Mouse (Mus musculus): ENCODE results near the gene Srrd. TPM values are rescaled to one million over a fixed set of nuclear protein-coding genes. Genes with fewer than 3 reads are reported as not detected.
A peak's percentile ranks its signal among the peaks of the same experiment; 100 is the strongest.
"Not testable (repeated sequence)": the region's sequence is repeated elsewhere in the genome, so short reads cannot be mapped to it uniquely, and the experiment has no call there.

The Srrd gene
- polyA plus RNA-seq, 1 experiment from 2014 or later, result 45.7 TPM

DNA sequence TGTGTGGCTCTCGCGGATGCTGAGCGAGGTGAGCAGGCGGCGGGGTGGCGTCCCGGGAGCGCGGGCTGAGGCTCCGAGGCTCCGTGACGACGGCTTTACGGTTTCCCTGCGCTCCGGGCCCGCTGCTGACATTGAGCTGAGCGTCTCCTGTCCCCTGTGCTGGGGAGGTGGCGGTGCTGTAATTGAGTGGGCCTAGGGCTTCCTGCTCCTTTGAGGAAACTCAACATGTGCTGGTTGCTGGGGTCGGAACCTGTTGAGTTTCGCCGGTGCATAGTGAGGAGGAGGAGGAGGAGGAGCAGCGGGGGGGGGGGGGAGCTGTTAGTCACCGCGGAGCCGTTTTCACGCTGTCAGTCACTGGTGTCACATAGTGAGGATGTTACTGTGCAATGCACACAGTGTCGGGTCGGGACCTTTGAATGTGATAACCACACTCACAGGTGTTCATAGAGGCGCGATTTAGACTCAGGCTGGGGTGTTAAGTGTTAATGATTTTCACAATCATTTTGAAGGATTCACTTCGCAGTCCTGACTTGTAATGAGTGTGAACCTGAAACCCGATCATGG is 16.3 kb downstream of the Srrd start:
- H3K27ac ChIP-seq, result peak overlapping the region; percentile 82; the same call in 1 of the 2 replicates
- no peaks in the 10 kb centered on the region for H3K9me3 ChIP-seq
- peaks cover 24% of the 10 kb centered on the region for H3K4me1 ChIP-seq
- H3K27me3 ChIP-seq, result no peaks in the 10 kb centered on the region
- 1% methylated on average over 33 of the region's 33 CpGs for WGBS
- H3K36me3 ChIP-seq, result peaks cover 36% of the 10 kb centered on the region
- peak overlapping the region; percentile 83 for H3K9ac ChIP-seq
- peak; percentile 33; the same call in 1 of the 2 replicates for ATAC-seq (ENCODE audit: borderline replicate concordance, extremely low read depth, low FRiP score, low TSS enrichment)
- H3K4me2 ChIP-seq, result peak overlapping the region; percentile 72
- H3K4me3 ChIP-seq, result peak overlapping the region; percentile 95

DNA sequence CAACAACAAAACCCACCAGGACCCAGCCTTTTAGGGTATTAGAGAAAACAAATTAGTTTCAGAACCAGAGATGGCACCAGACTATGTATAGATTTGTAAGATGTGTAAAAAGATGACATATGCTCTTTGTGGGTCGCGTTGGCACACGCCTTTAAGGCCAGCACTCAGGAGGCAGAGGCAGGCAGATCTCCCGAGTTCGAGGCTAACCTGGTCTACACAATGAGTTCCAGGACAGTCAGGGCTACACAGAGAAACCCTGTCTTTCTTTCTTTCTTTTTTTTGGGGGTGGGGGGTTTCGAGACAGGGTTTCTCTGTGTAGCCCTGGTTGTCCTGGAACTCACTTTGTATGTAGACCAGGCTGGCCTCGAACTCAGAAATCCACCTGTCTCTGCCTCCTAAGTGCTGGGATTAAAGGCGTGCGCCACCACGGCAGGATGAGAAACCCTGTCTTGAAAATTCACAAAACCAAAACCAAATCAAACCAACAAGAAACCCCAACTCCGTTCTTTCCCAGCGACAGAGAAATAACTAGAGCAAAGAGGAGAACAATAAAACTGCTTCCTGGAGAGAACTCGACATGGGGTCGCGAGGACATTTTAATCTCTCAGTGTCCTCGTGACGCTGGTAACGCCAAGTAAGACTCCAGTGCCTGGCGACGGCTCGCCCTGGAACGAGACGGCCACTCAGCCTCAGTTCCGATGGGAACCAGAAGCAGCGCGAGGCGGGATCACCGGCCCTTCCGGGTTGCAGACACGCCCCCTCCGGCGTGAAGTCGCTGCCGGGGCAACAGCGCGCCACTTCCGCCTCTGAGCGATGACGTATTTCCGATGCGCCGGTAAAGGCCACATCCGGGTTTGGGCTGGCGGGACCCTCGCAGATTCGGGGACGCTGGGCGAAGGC is 17.0 kb downstream of the Srrd start, which contains the start of gene Tfip11:
Gene Tfip11, plus strand, starts transcription at position 813 of the 900 bp plus-strand sequence.
- peaks cover 24% of the 10 kb centered on the region for H3K4me1 ChIP-seq
- ATAC-seq (ENCODE audit: borderline replicate concordance, extremely low read depth, low FRiP score, low TSS enrichment), result peak; percentile 87
- no peaks in the 10 kb centered on the region for H3K9me3 ChIP-seq
- peak within 1 kb of the TSS; percentile 82 for H3K27ac ChIP-seq
- 7% methylated on average over 48 of the region's 48 CpGs for WGBS
- H3K4me2 ChIP-seq, result peak within 1 kb of the TSS; percentile 72
- peak within 1 kb of the TSS; percentile 83 for H3K9ac ChIP-seq
- no peaks in the 10 kb centered on the region for H3K27me3 ChIP-seq
- H3K4me3 ChIP-seq, result peak within 1 kb of the TSS; percentile 95
- peaks cover 29% of the 10 kb centered on the region for H3K36me3 ChIP-seq

GRCm38 (mm10) chr5:112324637-112325545 is 17.9 kb downstream of the Srrd start:
- Histone ChIP-seq H3K9ac (0 out of 2 replicates have a peak overlapping the region, but pooled peaks have one; percentile 8), H3K9me3 (no peaks in the 10 kb centered on the region), H3K36me3 (peaks cover 20% of the 10 kb centered on the region), H3K4me3 (peak overlapping the region; percentile 95), H3K4me2 (peak overlapping the region; percentile 72), H3K4me1 (peaks cover 24% of the 10 kb centered on the region), H3K27ac (peak overlapping the region; percentile 44), H3K27me3 (no peaks in the 10 kb centered on the region)
- WGBS, result 20% methylated on average over 24 of the region's 24 CpGs
- peak; percentile 60; the same call in 1 of the 2 replicates for ATAC-seq (ENCODE audit: borderline replicate concordance, extremely low read depth, low FRiP score, low TSS enrichment)

DNA sequence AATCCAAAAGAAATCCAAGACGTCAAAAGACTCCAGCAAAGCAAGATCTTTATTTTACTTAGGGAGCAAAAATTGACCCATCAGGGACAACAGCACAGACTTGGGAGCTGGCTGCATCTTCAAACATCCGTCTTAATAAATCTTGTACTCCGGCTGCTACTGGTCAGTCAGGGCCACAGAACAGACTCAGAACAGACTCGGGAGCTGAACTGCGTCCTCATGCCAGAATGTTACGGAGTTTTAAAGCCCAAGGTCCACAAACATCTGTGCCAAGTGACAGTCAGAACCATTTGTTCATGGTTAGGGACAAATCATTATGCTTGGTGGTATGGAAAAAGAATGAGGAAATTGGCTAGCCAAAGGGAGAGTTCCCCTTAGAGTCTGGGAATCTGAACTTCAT is 19.6 kb downstream of the Srrd start:
- H3K27me3 ChIP-seq, result no peaks in the 10 kb centered on the region
- H3K9me3 ChIP-seq, result no peaks in the 10 kb centered on the region
- WGBS, result 81% methylated on average over 6 of the region's 6 CpGs
- H3K9ac ChIP-seq, result no peak overlapping the region
- H3K4me2 ChIP-seq, result no peak overlapping the region
- H3K36me3 ChIP-seq, result peaks cover 6% of the 10 kb centered on the region
- H3K4me1 ChIP-seq, result peaks cover 24% of the 10 kb centered on the region
- no peak for ATAC-seq (ENCODE audit: borderline replicate concordance, extremely low read depth, low FRiP score, low TSS enrichment)
- H3K4me3 ChIP-seq, result no peak overlapping the region
- no peak overlapping the region for H3K27ac ChIP-seq

GRCm38 (mm10) chr5:112321376-112321775 is 21.5 kb downstream of the Srrd start:
- Histone ChIP-seq H3K9me3 (no peaks in the 10 kb centered on the region), H3K4me1 (peaks cover 14% of the 10 kb centered on the region), H3K4me3 (no peak overlapping the region), H3K27me3 (no peaks in the 10 kb centered on the region), H3K36me3 (no peaks in the 10 kb centered on the region), H3K27ac (no peak overlapping the region), H3K9ac (no peak overlapping the region), H3K4me2 (no peak overlapping the region)
- no peak for ATAC-seq (ENCODE audit: borderline replicate concordance, extremely low read depth, low FRiP score, low TSS enrichment)
- 68% methylated on average over 4 of the region's 4 CpGs for WGBS

GRCm38 (mm10) chr5:112320936-112321335 is 21.9 kb downstream of the Srrd start:
- peaks cover 14% of the 10 kb centered on the region for H3K4me1 ChIP-seq
- no peak for ATAC-seq (ENCODE audit: borderline replicate concordance, extremely low read depth, low FRiP score, low TSS enrichment)
- 69% methylated on average over 6 of the region's 6 CpGs for whole genome bisulfite sequencing
- H3K4me2 ChIP-seq, result no peak overlapping the region
- H3K4me3 ChIP-seq, result no peak overlapping the region
- H3K27ac ChIP-seq, result no peak overlapping the region
- H3K9ac ChIP-seq, result no peak overlapping the region
- H3K27me3 ChIP-seq, result no peaks in the 10 kb centered on the region
- H3K9me3 ChIP-seq, result no peaks in the 10 kb centered on the region
- no peaks in the 10 kb centered on the region for H3K36me3 ChIP-seq

DNA sequence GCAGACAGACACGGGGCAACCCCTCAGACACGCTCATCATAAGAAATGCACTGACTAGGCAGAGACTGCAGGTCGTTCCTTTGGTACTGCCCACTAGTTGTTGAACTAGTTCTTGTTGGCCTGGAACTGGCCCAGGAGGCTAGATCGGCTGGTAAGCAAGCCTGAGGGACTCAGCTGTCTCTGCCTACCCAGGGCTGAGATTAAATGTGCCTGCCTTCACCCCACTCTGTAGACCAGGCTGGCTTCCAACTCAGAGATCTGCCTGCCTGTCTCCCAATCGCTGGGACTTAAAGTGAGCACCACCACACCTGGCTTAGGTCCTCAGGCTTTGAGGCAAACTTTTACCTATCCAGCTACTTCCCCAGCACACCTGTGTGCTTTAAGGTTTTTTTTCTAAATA is 22.5 kb downstream of the Srrd start:
- Histone ChIP-seq H3K27ac (no peak overlapping the region), H3K9ac (no peak overlapping the region), H3K4me3 (no peak overlapping the region), H3K4me1 (peaks cover 10% of the 10 kb centered on the region), H3K27me3 (no peaks in the 10 kb centered on the region), H3K9me3 (no peaks in the 10 kb centered on the region), H3K36me3 (peaks cover under 1% of the 10 kb centered on the region; the same call in 1 of the 2 replicates), H3K4me2 (no peak overlapping the region)
- ATAC-seq (ENCODE audit: borderline replicate concordance, extremely low read depth, low FRiP score, low TSS enrichment), result no peak
- WGBS, result 70% methylated on average over 5 of the region's 5 CpGs

DNA sequence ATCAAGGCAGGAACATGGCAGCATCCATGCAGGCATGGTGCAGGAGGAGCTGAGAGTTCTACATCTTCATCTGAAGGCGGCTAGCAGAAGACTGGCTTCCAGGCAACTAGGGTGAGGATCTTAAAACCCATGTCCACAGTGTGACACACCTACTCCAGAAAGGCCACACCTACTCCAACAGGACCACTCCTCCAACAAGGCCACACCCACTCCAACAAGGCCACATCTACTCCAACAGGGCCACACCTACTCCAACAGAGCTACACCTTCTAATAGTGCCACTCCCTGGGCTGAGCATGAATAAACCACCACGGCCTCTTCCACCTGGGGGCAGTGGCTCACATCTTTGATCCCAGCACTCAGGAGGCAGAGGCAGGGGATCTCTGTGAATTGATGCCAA is 23.5 kb downstream of the Srrd start:
- not testable (repeated sequence) for H3K27me3 ChIP-seq; ATAC-seq (ENCODE audit: borderline replicate concordance, extremely low read depth, low FRiP score, low TSS enrichment); H3K36me3 ChIP-seq; H3K4me3 ChIP-seq; H3K9me3 ChIP-seq; H3K4me1 ChIP-seq; H3K4me2 ChIP-seq; H3K27ac ChIP-seq; H3K9ac ChIP-seq
- 64% methylated on average over 2 of the region's 2 CpGs for WGBS

DNA sequence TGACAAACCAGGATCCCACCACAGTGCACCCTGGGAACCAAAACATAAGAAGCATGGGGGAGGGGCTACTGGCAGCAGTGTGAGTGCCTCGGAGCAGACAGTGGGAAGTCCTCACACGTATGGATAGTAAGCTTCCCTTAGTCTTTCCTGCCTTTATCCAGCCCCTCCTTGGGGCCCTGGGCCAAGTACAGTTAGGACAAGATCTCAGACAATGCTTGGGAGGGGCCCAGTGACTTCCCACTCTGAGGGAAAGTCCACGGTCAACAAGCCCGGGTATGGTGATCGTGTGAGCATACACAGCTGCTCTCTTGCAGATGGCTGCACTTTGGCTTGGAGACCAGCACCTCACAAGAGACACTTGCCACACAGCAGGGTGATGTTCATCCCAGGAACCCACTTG is 25.5 kb downstream of the Srrd start:
- Histone ChIP-seq H3K36me3 (peaks cover 15% of the 10 kb centered on the region), H3K27ac (peak overlapping the region; percentile 63), H3K4me3 (no peak overlapping the region), H3K9ac (no peak overlapping the region), H3K4me2 (no peak overlapping the region), H3K4me1 (no peaks in the 10 kb centered on the region), H3K27me3 (no peaks in the 10 kb centered on the region), H3K9me3 (no peaks in the 10 kb centered on the region)
- no peak for ATAC-seq (ENCODE audit: borderline replicate concordance, extremely low read depth, low FRiP score, low TSS enrichment)
- 27% methylated on average over 5 of the region's 5 CpGs for WGBS

GRCm38 (mm10) chr5:112316468-112316867 is 26.4 kb downstream of the Srrd start:
- Histone ChIP-seq H3K9ac (no peak overlapping the region), H3K4me2 (no peak overlapping the region), H3K4me3 (no peak overlapping the region), H3K4me1 (no peaks in the 10 kb centered on the region), H3K27me3 (no peaks in the 10 kb centered on the region), H3K36me3 (peaks cover 15% of the 10 kb centered on the region), H3K9me3 (no peaks in the 10 kb centered on the region), H3K27ac (peak overlapping the region; percentile 63; the same call in 1 of the 2 replicates)
- no peak for ATAC-seq (ENCODE audit: borderline replicate concordance, extremely low read depth, low FRiP score, low TSS enrichment)
- 80% methylated on average over 5 of the region's 5 CpGs for WGBS

DNA sequence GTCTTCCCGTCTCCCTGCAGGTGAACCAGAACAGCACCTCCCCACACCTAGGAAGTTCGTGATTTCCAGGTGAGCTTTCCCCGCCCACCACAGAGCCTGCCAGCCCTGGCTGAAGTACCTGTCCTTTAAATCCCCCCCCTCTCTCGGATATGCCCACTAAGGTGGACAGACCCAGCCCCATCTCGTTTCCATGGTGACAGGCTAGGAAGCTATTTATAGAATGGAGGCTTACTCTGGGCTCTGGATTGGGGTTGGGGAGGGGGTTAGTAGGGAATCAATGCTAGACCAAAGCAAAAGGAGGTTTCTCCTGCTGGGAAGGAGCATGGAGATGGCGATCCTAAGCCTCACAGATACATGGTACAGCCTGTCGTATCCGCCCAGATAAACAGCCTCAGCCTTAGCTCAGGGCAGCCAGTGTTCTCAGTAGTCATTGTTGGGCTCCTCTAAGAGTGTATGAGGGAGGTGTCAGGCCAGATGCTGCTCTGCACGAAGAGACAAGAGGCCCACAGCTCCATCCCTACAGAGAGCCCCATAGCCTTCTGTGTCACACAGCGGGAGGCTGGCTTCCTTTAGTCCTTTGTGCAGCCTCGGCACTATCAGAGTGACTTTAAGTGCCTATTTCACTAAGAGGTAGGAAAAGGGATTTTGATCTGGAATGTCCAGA is 29.5 kb downstream of the Srrd start:
- Histone ChIP-seq H3K4me1 (no peaks in the 10 kb centered on the region), H3K4me3 (no peak overlapping the region), H3K36me3 (peaks cover 38% of the 10 kb centered on the region), H3K9me3 (no peaks in the 10 kb centered on the region), H3K27me3 (no peaks in the 10 kb centered on the region), H3K27ac (no peak overlapping the region), H3K9ac (no peak overlapping the region), H3K4me2 (no peak overlapping the region)
- no peak for ATAC-seq (ENCODE audit: borderline replicate concordance, extremely low read depth, low FRiP score, low TSS enrichment)
- 65% methylated on average over 11 of the region's 11 CpGs for WGBS

Measured in lung, embryonic 15.5 days (tissue).